Mouse (Mus musculus) liver, embryonic 14.5 days (tissue): ENCODE results near the gene Dlx5. TPM values are rescaled to one million over a fixed set of nuclear protein-coding genes. Genes with fewer than 3 reads are reported as not detected.

ENCODE experiments used
- ATAC-seq: fragments of 200-750 bp; cut with Nextera tagmentation; 2 replicates; pipeline ENCODE4 v1.8.0; 2017; ENCODE audit warnings: moderate number of reproducible peaks, mild to moderate bottlenecking, moderate library complexity; ENCODE audit not compliant: insufficient read depth
- DNase-seq, 3 experiments: peaks; one replicate each; pipeline ENCODE4 v3.0.0-alpha.2; 2012 to 2013; ENCODE audit warnings: low read depth in 3 of 3, low spot score in 3 of 3
- H3K27ac ChIP-seq: fragments of 300-500 bp; sonication (generic); 2 replicates; pipeline ENCODE4 v1.5.1; 2014; ENCODE audit warnings: moderate library complexity, mild to moderate bottlenecking, control low read depth, inconsistent platforms
- H3K27me3 ChIP-seq: fragments of 300-500 bp; sonication (generic); 2 replicates; pipeline ENCODE4 v1.6.1; 2014; ENCODE audit warnings: mild to moderate bottlenecking, low read length, moderate library complexity; ENCODE audit not compliant: control insufficient read depth, insufficient read depth
- H3K36me3 ChIP-seq: fragments of 300-500 bp; sonication (generic); replicated peaks from 2 replicates; pipeline ENCODE4 v1.6.1; 2014; ENCODE audit warnings: low read depth; ENCODE audit not compliant: control insufficient read depth, insufficient read depth
- H3K4me1 ChIP-seq, 2 experiments: fragments of 200-500 bp in 1 of 2; fragments of 300-500 bp in 1 of 2; sonication (generic) in 1 of 2; replicated peaks; 2 replicates each; pipeline ENCODE4 v1.6.1; 2012 to 2014; ENCODE audit warnings: antibody characterized with exemption in 1 of 2, inconsistent platforms in 1 of 2, low read length in 1 of 2; ENCODE audit not compliant: control insufficient read depth in 2 of 2, insufficient read depth in 2 of 2
- H3K4me2 ChIP-seq: fragments of 300-500 bp; sonication (generic); 2 replicates; pipeline ENCODE4 v1.6.1; 2014; ENCODE audit warnings: low read depth, mild to moderate bottlenecking, control low read depth, moderate library complexity
- H3K4me3 ChIP-seq, 2 experiments: fragments of 200-500 bp in 1 of 2; fragments of 300-500 bp in 1 of 2; sonication (generic) in 1 of 2; 2 replicates each; pipeline ENCODE4 v1.5.1; 2012 to 2014; ENCODE audit warnings: low read depth in 2 of 2, low read length in 2 of 2, mild to moderate bottlenecking in 2 of 2, control low read depth in 1 of 2, inconsistent platforms in 1 of 2, moderate library complexity in 1 of 2; ENCODE audit not compliant: insufficient read depth in 1 of 2
- H3K9ac ChIP-seq: fragments of 300-500 bp; sonication (generic); replicated peaks from 2 replicates; pipeline ENCODE4 v1.6.1; 2014; ENCODE audit warnings: mild to moderate bottlenecking, control low read depth, moderate library complexity
- H3K9me3 ChIP-seq: fragments of 300-500 bp; sonication (generic); 2 replicates; pipeline ENCODE4 v1.6.1; 2016; ENCODE audit warnings: low read length, mixed read lengths; ENCODE audit not compliant: control insufficient read depth
- CTCF ChIP-seq: IDR thresholded peaks from 2 replicates; pipeline ENCODE4 v1.5.1; 2016; ENCODE audit warnings: antibody characterized with exemption, low read depth, control low read depth
- EP300 ChIP-seq: IDR thresholded peaks from 2 replicates; pipeline ENCODE4 v1.6.1; 2016; ENCODE audit warnings: antibody characterized with exemption, low read depth
- WGBS: fragments of 180-500 bp; shearing (Covaris S2); extraction: QIAGEN DNeasy Blood & Tissue Kit; methylation state at CpG from one replicate; pipeline ENCODE4 v1.1.7; 2014; ENCODE audit not compliant: insufficient replicate concordance; 5-methylcytosine and 5-hydroxymethylcytosine counted together
- polyA plus RNA-seq, 2 experiments: library from polyadenylated mRNA; depleted of rRNA in 1 of 2; stranded (reverse) in 1 of 2; unstranded in 1 of 2; fragments of >200 nt; fragmentation: Nextera tagmentation in 1 of 2; extraction: Ambion mirVana in 1 of 2; gene quantifications; 2 replicates each; pipeline versions ENCODE4 v1.2.1 to v1.2.3; 2012 to 2014

The Dlx5 gene
- polyA plus RNA-seq, 2 experiments = not detected

GRCm38 (mm10) chr6:6879371-6880325 is 2.2 kb downstream of the Dlx5 start:
- Histone ChIP-seq H3K9ac (no peak overlapping the region), H3K9me3 (no peaks in the 10 kb centered on the region), H3K36me3 (no peaks in the 10 kb centered on the region), H3K4me1 (no peaks in the 10 kb centered on the region), H3K4me2 (no peak overlapping the region), H3K27me3 (peaks cover 88% of the 10 kb centered on the region), H3K4me3 (no peak overlapping the region), H3K27ac (no peak overlapping the region)
- no peak for DNase-seq
- no peak for ATAC-seq
- TF ChIP-seq EP300 (no peak), CTCF (no peak)
- 3% methylated on average over 44 of the region's 44 CpGs for WGBS

- Histone ChIP-seq H3K4me3 (no peak overlapping the region), H3K36me3 (no peaks in the 10 kb centered on the region), H3K4me2 (no peak overlapping the region), H3K27me3 (peaks cover 96% of the 10 kb centered on the region), H3K9me3 (no peaks in the 10 kb centered on the region), H3K9ac (no peak overlapping the region), H3K27ac (no peak overlapping the region), H3K4me1 (no peaks in the 10 kb centered on the region)
- no peak for TF ChIP-seq CTCF
- no peak for TF ChIP-seq EP300
- WGBS = 2% methylated on average over 14 of the region's 14 CpGs
- ATAC-seq = no peak
- DNase-seq = no peak
These were observed 3.0 kb downstream of the Dlx5 start for GRCm38 (mm10) chr6:6878841-6879291.

DNA sequence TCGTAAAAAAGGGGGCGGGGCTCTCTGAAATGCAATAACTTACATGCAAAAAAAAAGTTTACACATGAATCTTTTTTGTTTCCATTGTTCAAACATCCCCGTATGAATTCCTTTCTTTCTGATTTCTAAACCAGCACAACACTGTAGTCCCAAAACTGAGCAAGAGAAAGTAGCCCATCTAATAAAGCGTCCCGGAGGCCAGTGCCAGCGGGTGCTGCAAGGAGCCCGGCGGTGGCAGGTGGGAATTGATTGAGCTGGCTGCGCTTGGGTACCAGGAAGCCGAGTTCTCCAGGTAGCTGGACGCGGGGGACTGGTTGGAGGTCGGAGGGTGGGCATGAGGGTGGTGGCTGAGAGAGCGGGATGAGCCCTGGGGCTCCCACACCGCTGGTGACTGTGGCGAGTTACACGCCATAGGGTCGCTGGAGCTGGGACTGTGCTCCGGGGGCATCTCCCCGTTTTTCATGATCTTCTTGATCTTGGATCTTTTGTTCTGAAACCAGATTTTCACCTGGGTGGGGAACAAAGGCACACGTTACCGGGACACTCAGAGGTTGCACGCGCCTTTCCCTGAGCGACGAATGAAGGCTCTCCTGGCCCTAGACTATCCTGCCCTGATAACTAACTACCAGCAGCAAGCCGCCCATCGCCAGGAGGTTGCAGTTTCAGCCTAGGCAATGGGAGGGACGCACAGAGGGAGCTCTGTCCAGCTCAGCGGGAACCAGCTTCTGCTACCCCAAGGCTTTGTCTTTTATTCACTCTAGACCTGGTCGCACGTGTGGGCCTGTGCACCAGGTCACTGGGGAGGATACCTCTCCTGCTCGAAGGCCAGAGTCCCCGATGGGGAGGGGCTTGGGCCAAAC is 3.7 kb downstream of the Dlx5 start:
- WGBS = 3% methylated on average over 34 of the region's 34 CpGs
- no peak for TF ChIP-seq CTCF
- TF ChIP-seq EP300 = no peak
- no peaks in the 10 kb centered on the region for H3K36me3 ChIP-seq
- no peak overlapping the region for H3K4me3 ChIP-seq
- H3K4me1 ChIP-seq = no peaks in the 10 kb centered on the region
- H3K27me3 ChIP-seq = peaks cover 98% of the 10 kb centered on the region
- H3K9ac ChIP-seq = no peak overlapping the region
- ATAC-seq (no peak), DNase-seq (no peak)
- H3K9me3 ChIP-seq = no peaks in the 10 kb centered on the region
- no peak overlapping the region for H3K27ac ChIP-seq
- no peak overlapping the region for H3K4me2 ChIP-seq

DNA sequence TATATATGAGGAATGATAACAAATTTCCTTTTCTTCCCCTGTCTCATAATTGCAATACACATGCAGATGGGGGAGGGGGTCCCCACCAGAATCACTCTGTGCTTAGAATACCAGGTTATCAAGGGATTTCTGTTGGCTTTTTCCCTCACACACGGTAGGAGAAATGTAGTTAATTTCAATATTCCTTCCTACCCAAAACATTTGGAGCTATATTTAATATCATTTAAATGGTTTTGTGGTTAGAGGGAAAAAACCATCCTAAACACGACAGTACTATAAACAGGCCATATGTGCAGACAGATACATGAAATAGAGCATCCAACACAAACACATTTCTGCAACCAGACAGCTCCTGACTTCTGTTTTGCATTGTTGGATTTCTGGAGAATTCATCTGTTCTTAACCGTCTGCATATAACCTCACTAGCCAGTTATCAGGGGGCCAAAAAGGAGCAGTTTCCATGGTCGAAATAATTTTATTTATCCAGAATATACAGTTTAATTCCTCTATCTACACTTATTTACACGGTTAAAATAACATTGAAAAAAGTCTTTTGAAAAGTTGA is 4.5 kb downstream of the Dlx5 start:
- Histone ChIP-seq H3K9ac (no peak overlapping the region), H3K9me3 (no peaks in the 10 kb centered on the region), H3K27ac (no peak overlapping the region), H3K4me3 (no peak overlapping the region), H3K27me3 (peaks cover 96% of the 10 kb centered on the region), H3K4me1 (no peaks in the 10 kb centered on the region), H3K4me2 (no peak overlapping the region), H3K36me3 (no peaks in the 10 kb centered on the region)
- ATAC-seq (no peak), DNase-seq (no peak)
- TF ChIP-seq EP300 (no peak), CTCF (no peak)
- 9% methylated on average over 5 of the region's 5 CpGs for WGBS

DNA sequence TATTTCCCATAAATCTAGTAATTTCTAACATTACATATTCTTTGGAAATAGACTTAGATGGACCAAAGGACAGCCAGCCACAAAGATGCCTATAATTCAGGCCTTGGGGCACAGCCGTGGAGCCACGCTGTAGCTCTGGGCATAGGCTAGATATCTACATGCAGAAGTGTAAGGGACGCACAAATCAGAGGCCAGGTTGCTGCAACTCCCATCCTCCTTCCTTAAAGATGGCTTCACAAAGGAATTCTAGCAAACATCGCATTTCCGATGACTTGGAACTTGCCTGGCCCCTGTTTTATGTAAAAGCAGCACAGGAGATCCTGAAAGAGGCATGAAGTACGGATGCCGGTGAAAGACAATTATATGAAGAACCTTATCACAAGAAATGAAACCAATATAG is 5.2 kb downstream of the Dlx5 start:
- 4% methylated on average over 7 of the region's 7 CpGs for WGBS
- peaks cover 99% of the 10 kb centered on the region for H3K27me3 ChIP-seq
- no peak for TF ChIP-seq EP300
- TF ChIP-seq CTCF = no peak

More for the DNA sequence above, 5.2 kb downstream of the Dlx5 start:
- H3K36me3 ChIP-seq = no peaks in the 10 kb centered on the region
- H3K4me3 ChIP-seq = no peak overlapping the region
- H3K27ac ChIP-seq = no peak overlapping the region
- no peak overlapping the region for H3K4me2 ChIP-seq
- no peaks in the 10 kb centered on the region for H3K4me1 ChIP-seq
- DNase-seq (no peak), ATAC-seq (no peak)
- no peak overlapping the region for H3K9ac ChIP-seq
- no peaks in the 10 kb centered on the region for H3K9me3 ChIP-seq
